ENCODE assay signal across 14 mouse cellular contexts in the genomic region with DNA sequence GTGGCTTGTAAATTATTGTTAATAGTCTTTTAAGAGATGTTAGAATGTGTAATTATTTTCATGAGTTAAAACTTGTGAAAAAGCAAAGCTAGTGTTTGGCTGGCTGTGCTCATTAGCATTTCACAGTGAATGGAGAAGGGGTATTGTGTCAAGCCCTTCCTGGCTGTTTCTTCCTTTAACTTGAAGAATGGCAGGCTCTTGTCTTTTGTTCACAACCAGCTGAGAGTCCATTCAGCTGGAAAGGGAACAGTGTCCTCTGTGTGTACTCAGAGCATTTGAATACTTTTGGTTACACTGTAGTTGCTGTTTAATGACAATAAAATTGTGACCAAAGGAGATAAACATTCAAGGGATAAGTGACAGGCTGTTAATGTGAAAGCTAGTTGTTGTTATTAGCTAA. TPM values are rescaled to one million over a fixed set of nuclear protein-coding genes. Genes with fewer than 3 reads are reported as not detected.
DNase-seq lines count a peak whose midpoint lies in the region; ATAC-seq lines count a peak whose summit lies in the region.
"Had no signal": no experiment of that assay in that cellular context is flagged by ENCODE, and none has a peak within 500 bp of the region (broad histone marks: within the 10 kb centered on the region; RNA-seq: fewer than 3 reads in every experiment).

No protein-coding gene starts in this region.

- H3K4me1 ChIP-seq in hindbrain, embryonic 10.5 days (replicated peaks): peaks cover 42% of the 10 kb centered on the region
- peaks cover 15% of the 10 kb centered on the region for H3K4me1 ChIP-seq in hindbrain, embryonic 14.5 days (replicated peaks; ENCODE audit: control insufficient read depth, insufficient read depth, low read length)
- peaks cover 15% of the 10 kb centered on the region for H3K4me1 ChIP-seq in forebrain, embryonic 16.5 days (replicated peaks; ENCODE audit: control insufficient read depth, insufficient read depth, low read length)
- peaks cover 23% of the 10 kb centered on the region for H3K4me1 ChIP-seq in neural tube, embryonic 12.5 days
- H3K4me1 ChIP-seq: stomach, embryonic 15.5 days had no signal

- no peaks in the 10 kb centered on the region for H3K36me3 ChIP-seq in hindbrain, embryonic 10.5 days
- H3K36me3 ChIP-seq in hindbrain, embryonic 14.5 days (replicated peaks; ENCODE audit: control insufficient read depth, insufficient read depth): no peaks in the 10 kb centered on the region
- no peaks in the 10 kb centered on the region for H3K36me3 ChIP-seq in forebrain, embryonic 16.5 days (ENCODE audit: control insufficient read depth, insufficient read depth)
- no peaks in the 10 kb centered on the region for H3K36me3 ChIP-seq in neural tube, embryonic 12.5 days
- H3K36me3 ChIP-seq: intestine, embryonic 15.5 days; stomach, embryonic 15.5 days had no signal

- H3K4me2 ChIP-seq in hindbrain, embryonic 14.5 days (replicated peaks): no peak overlapping the region
- no peak overlapping the region for H3K4me2 ChIP-seq in forebrain, embryonic 16.5 days (ENCODE audit: low read length)
- no peak overlapping the region for H3K4me2 ChIP-seq in neural tube, embryonic 12.5 days (replicated peaks)
- H3K4me2 ChIP-seq: intestine, embryonic 15.5 days; stomach, embryonic 15.5 days had no signal

- H3K9ac ChIP-seq in hindbrain, embryonic 14.5 days: no peak overlapping the region
- no peak overlapping the region for H3K9ac ChIP-seq in forebrain, embryonic 16.5 days (replicated peaks; ENCODE audit: low read depth, low read length)
- H3K9ac ChIP-seq in neural tube, embryonic 12.5 days: no peak overlapping the region
- H3K9ac ChIP-seq: intestine, embryonic 15.5 days; stomach, embryonic 15.5 days had no signal

- H3K27ac ChIP-seq in hindbrain, embryonic 10.5 days: peak overlapping the region; percentile 81
- H3K27ac ChIP-seq in hindbrain, embryonic 14.5 days: no peak overlapping the region
- no peak overlapping the region for H3K27ac ChIP-seq in forebrain, embryonic 16.5 days (ENCODE audit: low read length)
- H3K27ac ChIP-seq in neural tube, embryonic 12.5 days: no peak overlapping the region
- H3K27ac ChIP-seq: intestine, embryonic 15.5 days; stomach, embryonic 15.5 days had no signal

- ATAC-seq in hindbrain, embryonic 14.5 days (ENCODE audit: low FRiP score): no peak; the same call in 1 of the 2 replicates
- ATAC-seq in forebrain, embryonic 16.5 days: peak; percentile 67; the same call in 1 of the 2 replicates
- ATAC-seq in neural tube, embryonic 12.5 days (ENCODE audit: low FRiP score, low read depth): peak; percentile 71
- ATAC-seq in erythroblast, adult 5-6 weeks (replicated peaks; ENCODE audit: low FRiP score, poor library complexity, severe bottlenecking): no peak
- ATAC-seq: intestine, embryonic 15.5 days had no signal

- H3K27me3 ChIP-seq in hindbrain, embryonic 10.5 days (ENCODE audit: insufficient read depth, poor library complexity, severe bottlenecking): peaks cover 44% of the 10 kb centered on the region
- H3K27me3 ChIP-seq in hindbrain, embryonic 14.5 days (ENCODE audit: control insufficient read depth, insufficient read depth, low read length): peaks cover 20% of the 10 kb centered on the region
- 0 out of 2 replicates have a peak, but pooled peaks cover 4% of the 10 kb centered on the region for H3K27me3 ChIP-seq in forebrain, embryonic 16.5 days (replicated peaks; ENCODE audit: control insufficient read depth, insufficient read depth, low read length)
- peaks cover 52% of the 10 kb centered on the region for H3K27me3 ChIP-seq in neural tube, embryonic 12.5 days (replicated peaks)
- H3K27me3 ChIP-seq: CH12.LX; intestine, embryonic 15.5 days; stomach, embryonic 15.5 days had no signal

- H3K4me3 ChIP-seq in hindbrain, embryonic 10.5 days: no peak overlapping the region
- no peak overlapping the region for H3K4me3 ChIP-seq in hindbrain, embryonic 14.5 days (replicated peaks; ENCODE audit: low read length)
- no peak overlapping the region for H3K4me3 ChIP-seq in forebrain, embryonic 16.5 days (replicated peaks; ENCODE audit: low read length)
- no peak overlapping the region for H3K4me3 ChIP-seq in neural tube, embryonic 12.5 days
- H3K4me3 ChIP-seq: intestine, embryonic 15.5 days; stomach, embryonic 15.5 days had no signal

- no peaks in the 10 kb centered on the region for H3K9me3 ChIP-seq in hindbrain, embryonic 10.5 days
- no peaks in the 10 kb centered on the region for H3K9me3 ChIP-seq in hindbrain, embryonic 14.5 days (ENCODE audit: control insufficient read depth, low read length)
- no peaks in the 10 kb centered on the region for H3K9me3 ChIP-seq in forebrain, embryonic 16.5 days (ENCODE audit: control insufficient read depth, low read length)
- H3K9me3 ChIP-seq in neural tube, embryonic 12.5 days: no peaks in the 10 kb centered on the region
- H3K9me3 ChIP-seq: intestine, embryonic 15.5 days; stomach, embryonic 15.5 days had no signal

- DNase-seq in hindbrain, embryonic 10.5 days (ENCODE audit: low spot score): no peak
- DNase-seq in hindbrain, embryonic 14.5 days (ENCODE audit: low spot score): no peak
- DNase-seq in brain, adult 2 months (ENCODE audit: low read depth, low spot score): peak; percentile 66
- DNase-seq in adrenal gland, adult 2 months: no peak
- DNase-seq in heart, adult 18-20 months: no peak
- DNase-seq: cerebellum, adult 9-10 months; gastrocnemius, postnatal 25 days; layer of hippocampus, postnatal 36 days had no signal

RNA-seq across cellular contexts. Expression of a gene that starts 52.5 kb away (rescaled TPM):
- polyA plus RNA-seq in hindbrain, embryonic 10.5 days (2016; fragmentation: Nextera tagmentation; extraction: Ambion mirVana): 89.1 and 103 TPM in 2 replicates
- 149 and 180 TPM in 2 replicates for polyA plus RNA-seq in hindbrain, embryonic 14.5 days (2014; fragmentation: Nextera tagmentation; extraction: Ambion mirVana)
- polyA plus RNA-seq in forebrain, embryonic 16.5 days (2015; fragmentation: Nextera tagmentation; extraction: Ambion mirVana): 123 and 132 TPM in 2 replicates
- polyA plus RNA-seq in neural tube, embryonic 12.5 days (2016; fragmentation: Nextera tagmentation; extraction: Ambion mirVana): 102 and 109 TPM in 2 replicates
- 6.1 and 10.2 TPM in 2 replicates for total RNA-seq in erythroblast, adult 5-6 weeks (2015; ENCODE audit: low replicate concordance)
- 5.1 and 5.3 TPM in 2 replicates for total RNA-seq in erythroblast, adult 5-6 weeks (2017; ENCODE audit: low replicate concordance)
- total RNA-seq in adrenal gland, adult 2 months (2021): 10 to 100 TPM; 74.8 to 77.1 TPM
- polyA plus RNA-seq in adrenal gland, adult 2 months (2012; rRNA removed): 19.2 and 22.0 TPM in 2 replicates
- total RNA-seq in heart, adult 18-20 months (2021): 10 to 100 TPM; 59.5 to 66.3 TPM

RNA-seq across cellular contexts. Expression of a gene that starts 52.7 kb away (rescaled TPM):
- 8.9 and 12.9 TPM in 2 replicates for polyA plus RNA-seq in hindbrain, embryonic 10.5 days (2016; fragmentation: Nextera tagmentation; extraction: Ambion mirVana)
- 12.9 and 14.2 TPM in 2 replicates for polyA plus RNA-seq in hindbrain, embryonic 14.5 days (2014; fragmentation: Nextera tagmentation; extraction: Ambion mirVana)
- 13.5 and 13.7 TPM in 2 replicates for polyA plus RNA-seq in forebrain, embryonic 16.5 days (2015; fragmentation: Nextera tagmentation; extraction: Ambion mirVana)
- polyA plus RNA-seq in neural tube, embryonic 12.5 days (2016; fragmentation: Nextera tagmentation; extraction: Ambion mirVana): 14.1 and 16.2 TPM in 2 replicates
- 2.9 and 3.3 TPM in 2 replicates for total RNA-seq in erythroblast, adult 5-6 weeks (2015; ENCODE audit: low replicate concordance)
- total RNA-seq in erythroblast, adult 5-6 weeks (2017; ENCODE audit: low replicate concordance): 6.6 and 14.6 TPM in 2 replicates
- 1 to 10 TPM; 7.2 to 8.1 TPM for total RNA-seq in adrenal gland, adult 2 months (2021)
- polyA plus RNA-seq in adrenal gland, adult 2 months (2012; rRNA removed): 0.27 and 0.28 TPM in 2 replicates
- 1 to 10 TPM; 4.6 to 6.1 TPM for total RNA-seq in heart, adult 18-20 months (2021)

Comparison
In these comparisons a context has a peak if more than half of its experiments do, and no peak if none do; other contexts are left out.
1. ATAC-seq: peak in forebrain, embryonic 16.5 days (single experiment) and neural tube, embryonic 12.5 days (single experiment); none in hindbrain, embryonic 14.5 days (single experiment) and erythroblast, adult 5-6 weeks (single experiment).